Mouse (Mus musculus) inflammation-experienced regulatory T-cells, adult 6 months (primary cell): ENCODE data around the gene Cyb561d2. TPM values are rescaled to one million over a fixed set of nuclear protein-coding genes. Genes with fewer than 3 reads are reported as not detected.
"Not testable (repeated sequence)": the region's sequence is repeated elsewhere in the genome, so short reads cannot be mapped to it uniquely, and the experiment has no call there.

ENCODE experiments used
- ATAC-seq: one replicate; pipeline ENCODE4 v1.8.0; 2017
- polyA plus RNA-seq, 3 experiments: library from polyadenylated mRNA; unstranded; fragments of 100-300 nt; shearing (Covaris generic); gene quantifications; one replicate each; pipeline ENCODE4 v1.2.1; 2017

Gene Cyb561d2
- 10 to 100 TPM; 66.5 to 78.0 (median 67.2) TPM for polyA plus RNA-seq

DNA sequence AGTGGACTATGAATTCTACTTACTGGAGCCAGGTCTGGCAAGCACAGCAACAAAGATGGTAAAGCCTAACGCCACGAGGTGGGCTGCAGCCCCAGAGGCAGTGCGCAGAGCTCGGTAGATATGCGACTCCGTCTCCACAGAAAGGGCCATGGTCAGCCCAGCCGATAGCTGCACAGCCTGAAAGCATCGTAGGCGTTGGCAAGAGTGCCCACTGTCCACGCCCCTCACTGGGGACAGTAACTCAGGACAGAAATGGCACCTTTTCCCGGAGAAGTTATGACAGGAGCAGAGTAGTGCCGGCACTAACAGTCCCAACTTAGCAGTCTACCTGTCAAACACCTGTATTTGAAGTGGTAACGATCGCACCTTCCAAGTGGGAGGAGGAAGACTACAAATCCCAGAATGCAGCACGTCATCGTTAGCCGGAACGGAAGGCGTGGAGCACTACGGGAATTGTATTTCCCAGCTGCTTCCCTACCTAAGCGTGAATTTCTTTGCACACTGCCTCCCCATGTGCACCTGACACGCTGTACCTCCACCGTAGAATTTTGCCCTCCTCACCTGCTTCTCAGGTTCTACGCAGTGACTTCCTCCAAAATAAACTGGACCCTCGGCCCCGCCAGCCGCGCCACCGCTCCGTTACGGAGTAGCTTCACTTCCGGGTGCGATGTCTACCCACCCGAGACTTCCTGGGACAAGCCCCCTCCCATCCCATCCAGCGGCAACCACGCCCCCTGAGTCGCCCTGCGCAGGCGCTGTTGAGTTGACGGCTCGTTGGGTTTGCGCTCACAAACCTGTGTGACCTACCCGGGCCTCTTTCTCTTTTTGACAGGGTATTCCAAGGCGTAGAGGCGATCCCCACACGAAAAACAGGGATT is at the start of gene Cyb561d2, which contains the start of gene Nprl2:
Gene Cyb561d2, minus strand, starts transcription at position 720 of the 878 bp plus-strand sequence.
Gene Nprl2, plus strand, starts transcription at position 753 of the 878 bp plus-strand sequence.
- ATAC-seq: peak; percentile 87

GRCm38 (mm10) chr9:107590773-107591060 is 48.7 kb upstream of the Cyb561d2 start:
- no peak for ATAC-seq

- ATAC-seq: no peak
These were observed 48.2 kb upstream of the Cyb561d2 start for GRCm38 (mm10) chr9:107590058-107590772.

GRCm38 (mm10) chr9:107587833-107588639 is 46.0 kb upstream of the Cyb561d2 start:
- peak; percentile 4 for ATAC-seq

DNA sequence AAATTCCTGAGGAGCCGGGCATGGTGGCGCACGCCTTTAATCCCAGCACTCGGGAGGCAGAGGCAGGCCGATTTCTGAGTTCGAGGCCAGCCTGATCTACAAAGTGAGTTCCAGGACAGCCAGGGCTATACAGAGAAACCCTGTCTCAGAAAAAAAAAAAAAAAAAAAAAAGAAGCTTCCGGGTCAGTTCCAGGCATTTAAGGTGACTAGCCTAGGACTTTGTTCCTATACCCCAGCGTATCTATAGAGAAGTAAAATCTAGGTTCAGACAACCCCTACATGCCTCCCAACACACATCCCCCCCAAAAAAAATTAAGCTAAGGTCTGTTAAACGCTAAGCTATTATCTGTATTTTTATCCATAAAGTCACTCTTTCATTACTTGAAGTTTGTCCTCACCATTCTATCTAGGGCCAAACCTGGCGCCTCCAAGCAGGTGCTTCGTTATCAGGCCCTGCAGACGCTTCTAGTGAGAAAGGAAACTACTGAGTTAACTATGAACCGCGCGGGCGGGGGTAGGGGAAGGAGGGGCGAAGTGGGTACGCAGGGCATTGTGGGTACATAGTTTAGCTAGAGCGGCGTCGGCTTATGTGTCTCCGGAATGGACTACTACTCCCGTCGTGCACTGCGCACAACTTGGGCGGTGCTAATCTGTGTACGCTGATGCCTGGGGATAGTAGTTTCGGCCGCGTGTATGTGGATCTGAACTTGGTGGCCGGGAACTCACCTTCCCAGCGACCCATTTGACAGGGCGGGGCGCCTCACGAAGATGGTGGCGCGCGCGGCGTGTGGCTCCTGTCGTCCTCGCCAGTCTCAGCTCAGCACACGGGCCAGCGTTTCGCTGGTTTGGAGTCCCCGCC is 45.2 kb upstream of the Cyb561d2 start, which contains the start of gene Ifrd2:
Gene Ifrd2, plus strand, starts transcription at position 669 of the 859 bp plus-strand sequence.
- peak; percentile 98 for ATAC-seq

DNA sequence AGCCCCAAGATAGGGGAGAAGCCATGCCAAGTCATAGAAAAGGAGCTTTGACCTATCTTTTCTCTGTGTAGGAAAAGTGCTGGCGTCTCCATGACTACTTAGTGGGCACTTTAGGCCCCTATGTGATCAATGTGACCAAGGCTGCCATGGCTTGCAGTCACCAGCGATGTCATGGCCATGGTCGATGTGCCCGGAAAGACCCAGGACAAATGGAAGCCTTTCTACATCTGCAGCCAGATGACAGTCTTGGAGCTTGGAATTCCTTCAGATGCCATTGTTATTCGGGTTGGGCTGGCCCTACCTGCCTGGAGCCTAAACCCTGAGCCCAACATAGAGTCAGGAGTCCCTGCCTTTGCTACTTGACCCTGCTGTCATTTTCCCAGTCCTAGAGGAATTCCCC is 44.5 kb upstream of the Cyb561d2 start:
- ATAC-seq: no peak

DNA sequence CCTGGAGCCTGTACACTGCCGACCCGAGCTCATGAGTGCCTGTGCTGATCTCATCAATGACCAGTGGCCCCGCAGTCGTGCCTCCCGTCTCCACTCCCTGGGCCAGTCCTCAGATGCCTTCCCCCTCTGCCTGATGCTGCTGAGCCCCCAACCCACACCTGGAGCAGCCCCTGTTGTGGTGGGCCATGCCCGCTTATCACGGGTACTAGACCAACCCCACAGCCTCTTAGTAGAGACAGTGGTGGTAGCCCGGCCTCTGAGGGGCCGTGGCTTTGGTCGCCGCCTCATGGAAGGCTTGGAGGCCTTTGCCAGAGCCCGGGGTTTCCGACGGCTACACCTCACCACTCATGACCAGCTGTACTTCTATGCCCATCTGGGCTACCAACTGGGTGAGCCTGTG is 41.2 kb upstream of the Cyb561d2 start:
- no peak for ATAC-seq

DNA sequence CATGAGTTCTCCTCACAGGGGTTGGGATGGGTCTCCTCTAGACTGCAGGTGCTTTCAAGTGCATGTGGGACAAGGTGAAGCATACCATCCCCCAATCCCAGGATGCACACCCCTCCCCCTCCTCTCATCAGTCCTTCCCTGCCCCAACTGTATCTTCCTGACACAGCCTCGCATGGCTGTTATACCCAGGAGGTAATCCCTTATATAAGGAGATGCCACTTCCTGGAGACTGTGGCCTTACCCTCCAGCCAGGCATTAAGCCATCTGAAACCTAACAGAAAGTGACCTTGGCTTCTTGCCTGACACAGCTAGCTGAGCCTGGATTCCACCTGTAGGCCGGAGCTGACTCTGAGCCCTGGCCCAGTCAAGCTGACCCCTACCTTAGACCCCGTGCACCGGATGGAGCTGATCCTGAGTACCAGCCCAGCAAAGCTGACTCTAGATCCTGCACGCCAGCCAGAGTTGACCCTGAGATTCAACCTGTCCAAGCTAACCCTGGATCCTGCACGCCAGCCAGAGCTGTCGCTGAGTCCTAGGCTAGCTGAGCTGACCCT is 40.6 kb upstream of the Cyb561d2 start:
- no peak for ATAC-seq

DNA sequence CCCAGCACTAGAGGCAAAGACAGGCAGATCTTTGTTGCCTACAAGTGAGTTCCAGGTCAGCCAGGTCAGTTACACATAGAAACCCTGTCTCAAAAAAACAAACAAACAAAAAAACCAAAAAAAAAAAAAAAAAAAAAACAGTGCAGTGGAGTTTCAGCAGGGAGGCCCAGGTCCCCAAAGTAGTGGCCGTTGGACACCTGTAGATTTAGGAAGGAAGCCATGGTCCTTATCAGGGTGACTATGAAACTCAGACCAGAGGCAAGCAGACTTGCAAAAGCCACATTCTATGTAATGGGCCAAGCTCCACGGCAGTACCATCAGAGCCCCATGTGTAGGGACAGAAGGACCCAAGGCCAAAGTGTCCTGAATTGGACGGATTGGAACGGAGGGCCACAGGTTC is 39.6 kb upstream of the Cyb561d2 start:
- ATAC-seq: no peak

DNA sequence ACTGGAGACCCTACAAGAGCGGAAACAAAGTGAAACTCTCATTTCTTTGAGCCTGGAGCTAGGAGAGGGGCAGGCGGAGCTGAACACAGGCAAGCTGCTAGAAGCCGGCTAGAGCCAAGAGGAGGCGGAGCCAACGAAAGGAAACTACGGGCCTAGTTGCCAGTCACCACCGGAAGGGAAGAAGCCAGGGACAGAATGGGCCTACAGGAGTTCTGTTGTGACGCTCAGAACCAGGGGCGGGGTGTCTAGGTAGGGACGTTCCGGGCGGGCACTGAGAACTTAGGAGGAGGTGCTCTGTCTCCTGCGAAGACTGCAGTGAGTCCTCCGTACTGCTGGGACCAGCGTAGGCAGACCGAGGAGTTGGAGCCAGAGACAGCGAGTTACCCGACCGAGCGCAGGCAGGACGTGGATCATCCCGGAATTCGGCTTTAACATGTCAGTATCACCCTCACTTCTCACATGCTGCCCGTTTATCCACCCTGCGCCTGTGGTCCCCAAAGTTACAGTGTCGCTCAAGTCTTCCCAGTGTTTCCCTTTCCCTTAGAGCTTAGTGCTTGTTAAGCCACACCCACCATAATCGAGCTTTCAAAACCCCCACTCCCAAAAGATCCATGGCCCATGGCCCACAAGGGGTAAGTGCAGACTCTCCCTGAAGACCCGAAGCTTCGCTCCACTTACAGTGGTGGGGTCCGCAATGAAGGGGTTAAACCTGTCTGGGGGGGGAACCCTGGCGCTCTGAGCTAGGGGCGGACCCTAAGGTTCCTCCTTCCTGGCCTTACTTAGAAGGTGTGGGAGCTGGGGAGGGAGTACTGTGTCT is 38.7 kb upstream of the Cyb561d2 start, which contains the start of gene Hyal3:
Gene Hyal3, plus strand, starts transcription at position 318 of the 817 bp plus-strand sequence.
- peak; percentile 94 for ATAC-seq

DNA sequence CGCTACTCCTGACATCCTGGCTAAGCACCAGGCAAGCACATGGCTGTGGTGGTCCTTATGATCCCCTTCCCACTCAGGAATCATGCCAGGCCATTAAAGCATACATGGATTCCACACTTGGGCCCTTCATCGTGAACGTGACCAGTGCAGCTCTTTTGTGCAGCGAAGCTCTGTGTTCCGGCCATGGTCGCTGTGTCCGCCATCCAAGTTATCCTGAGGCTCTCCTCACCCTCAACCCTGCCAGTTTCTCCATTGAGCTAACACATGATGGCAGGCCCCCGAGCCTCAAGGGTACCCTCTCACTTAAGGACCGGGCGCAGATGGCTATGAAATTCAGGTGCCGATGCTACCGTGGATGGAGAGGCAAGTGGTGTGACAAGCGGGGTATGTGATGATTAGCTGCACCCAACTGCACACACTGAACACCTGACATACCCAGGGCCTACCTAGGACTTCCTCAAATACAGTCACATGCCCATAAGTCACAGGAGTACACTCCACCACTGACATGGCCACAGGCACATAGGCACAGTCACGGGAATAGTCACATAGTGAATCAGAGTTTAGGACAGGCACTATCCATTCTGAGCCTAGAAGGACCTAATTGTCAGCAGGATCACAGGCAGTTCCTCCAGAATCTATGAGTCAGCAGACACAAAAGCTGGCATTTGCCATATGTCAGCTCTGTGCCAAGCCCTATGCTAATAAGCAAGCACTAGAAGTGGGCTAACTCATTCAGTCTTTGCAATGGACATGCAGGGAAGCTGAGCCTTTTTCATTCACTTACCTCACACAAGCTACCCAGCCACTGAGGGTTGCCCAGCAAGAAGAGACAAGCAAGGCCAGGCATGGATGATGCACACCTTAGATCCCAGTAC is 37.3 kb upstream of the Cyb561d2 start:
- ATAC-seq: no peak

DNA sequence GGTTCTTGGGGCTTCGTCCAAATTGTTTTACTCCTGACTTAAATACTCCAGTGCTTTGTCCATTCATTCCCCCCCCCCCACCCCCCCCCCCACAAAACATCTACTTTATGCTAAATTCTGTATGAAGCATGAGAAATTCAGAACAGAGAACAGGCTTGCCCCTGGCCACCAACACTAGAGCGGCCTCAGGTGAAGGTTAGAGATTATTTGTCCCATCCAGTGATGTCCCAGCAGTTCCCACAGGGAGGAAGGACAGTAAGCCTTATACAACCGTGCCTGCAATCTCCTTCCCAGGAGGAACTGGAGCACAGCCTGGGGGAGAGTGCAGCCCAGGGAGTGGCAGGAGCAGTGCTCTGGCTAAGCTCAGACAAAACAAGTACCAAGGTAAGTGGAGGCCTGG is 36.6 kb upstream of the Cyb561d2 start, which contains the start of gene Naa80:
Gene Naa80, plus strand, starts transcription at position 301 of the 400 bp plus-strand sequence.
- ATAC-seq: no peak

- ATAC-seq: no peak
These were observed 35.9 kb upstream of the Cyb561d2 start for GRCm38 (mm10) chr9:107577871-107578270.

GRCm38 (mm10) chr9:107576357-107577107 is 34.5 kb upstream of the Cyb561d2 start, which contains the start of gene Hyal1:
Gene Hyal1 (plus strand): TSS chr9:107576927.
- ATAC-seq: no peak

- no peak for ATAC-seq
These were observed 33.8 kb upstream of the Cyb561d2 start for GRCm38 (mm10) chr9:107575579-107576356.

GRCm38 (mm10) chr9:107573774-107574173 is 31.8 kb upstream of the Cyb561d2 start:
- ATAC-seq: not testable (repeated sequence)

DNA sequence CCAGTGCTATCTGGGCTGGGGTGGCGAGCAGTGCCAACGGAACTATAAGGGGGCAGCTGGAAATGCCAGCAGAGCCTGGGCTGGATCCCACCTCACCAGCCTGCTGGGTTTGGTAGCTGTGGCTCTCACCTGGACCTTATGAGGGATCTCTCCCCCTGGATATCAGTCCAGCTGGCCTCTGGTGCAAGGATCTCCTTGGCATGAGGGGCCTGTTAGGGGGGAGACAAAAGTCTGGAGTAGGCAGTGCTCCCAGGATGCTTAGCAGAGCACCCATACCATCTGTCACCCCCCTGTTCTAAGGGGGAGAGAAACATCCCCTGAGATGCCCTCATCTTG is 30.3 kb upstream of the Cyb561d2 start:
- ATAC-seq: no peak
